Mouse (Mus musculus) small intestine, adult 2 months (tissue): ENCODE measurements around the gene Arhgap24.
"Not testable (repeated sequence)": the region's sequence is repeated elsewhere in the genome, so short reads cannot be mapped to it uniquely, and the experiment has no call there.

ENCODE experiments used
- CTCF ChIP-seq: fragments of 200-500 bp; IDR thresholded peaks from 2 replicates; pipeline ENCODE4 v1.5.1; 2012; ENCODE audit warnings: low read depth, mild to moderate bottlenecking, control low read depth, inconsistent platforms, low read length, moderate library complexity, mixed read lengths; ENCODE audit not compliant: insufficient replicate concordance, insufficient read length; ENCODE audit errors: extremely low read depth
- POLR2A ChIP-seq: fragments of 200-500 bp; IDR thresholded peaks from 2 replicates; pipeline ENCODE4 v1.6.1; 2012; ENCODE audit warnings: low read depth, mild to moderate bottlenecking, control low read depth, inconsistent platforms, low read length, moderate library complexity

DNA sequence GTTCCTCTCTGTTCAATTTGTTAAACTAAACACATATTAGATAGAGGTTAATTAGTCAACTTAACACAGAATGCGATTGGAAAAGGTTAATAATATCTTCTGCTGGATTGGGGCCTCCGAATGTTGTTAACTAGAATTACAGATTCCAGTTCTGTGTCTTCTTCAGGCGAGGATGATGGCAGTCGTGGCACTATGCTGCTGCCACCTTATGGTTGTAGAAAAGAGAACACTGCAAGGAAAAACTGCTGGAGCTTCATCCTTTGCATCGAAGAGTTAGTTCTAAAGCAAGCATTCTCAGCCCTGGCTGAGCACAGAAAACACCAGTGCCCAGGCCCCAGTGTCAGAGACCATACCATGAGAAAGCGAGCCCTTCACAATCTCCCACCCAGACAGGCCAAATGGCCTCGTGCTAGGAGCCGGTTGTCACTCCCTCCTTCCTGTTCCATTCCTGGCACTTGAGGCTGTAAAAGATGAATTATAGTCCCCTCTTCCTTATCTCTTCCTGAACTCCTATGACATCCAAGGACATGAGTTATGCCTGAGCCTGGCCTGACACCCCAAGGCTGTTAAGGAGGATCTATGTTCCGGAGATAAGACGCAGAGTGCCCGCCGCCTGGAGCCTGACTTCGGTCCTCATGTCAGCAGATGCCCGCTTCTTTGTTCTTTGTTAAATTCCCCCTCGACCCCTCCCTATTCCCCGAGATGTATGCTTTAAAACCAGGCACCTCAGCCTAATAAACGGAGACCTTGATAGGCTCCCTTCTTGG lies 462.9 kb downstream of the Arhgap24 start:
- TF ChIP-seq CTCF, POLR2A: not testable (repeated sequence)
